Mouse (Mus musculus) liver, postnatal 0 days (tissue): ENCODE results near the gene Brinp2. TPM values are rescaled to one million over a fixed set of nuclear protein-coding genes. Genes with fewer than 3 reads are reported as not detected.

Experiments used
- ATAC-seq: fragments of 200-750 bp; cut with Nextera tagmentation; 2 replicates; pipeline ENCODE4 v1.8.0; 2017; ENCODE audit warnings: mild to moderate bottlenecking, moderate library complexity
- DNase-seq: peaks from one replicate; pipeline ENCODE4 v3.0.0-alpha.2; 2016
- H3K27ac ChIP-seq: fragments of 300-500 bp; sonication (generic); 2 replicates; pipeline ENCODE4 v1.5.1; 2014; ENCODE audit warnings: antibody characterized with exemption, moderate library complexity, mild to moderate bottlenecking, low read depth
- H3K27me3 ChIP-seq: fragments of 300-500 bp; sonication (generic); 2 replicates; pipeline ENCODE4 v1.6.1; 2014; ENCODE audit warnings: low read length, control low read depth, mixed read lengths; ENCODE audit not compliant: insufficient read depth
- H3K36me3 ChIP-seq: fragments of 300-500 bp; sonication (generic); replicated peaks from 2 replicates; pipeline ENCODE4 v1.6.1; 2014; ENCODE audit warnings: mild to moderate bottlenecking, control low read depth, low read length, moderate library complexity, mixed read lengths; ENCODE audit not compliant: insufficient read depth
- H3K4me1 ChIP-seq: fragments of 300-500 bp; sonication (generic); 2 replicates; pipeline ENCODE4 v1.6.1; 2014; ENCODE audit warnings: antibody characterized with exemption, mild to moderate bottlenecking, control low read depth; ENCODE audit not compliant: insufficient read depth
- H3K4me2 ChIP-seq: fragments of 300-500 bp; sonication (generic); 2 replicates; pipeline ENCODE4 v1.6.1; 2014; ENCODE audit warnings: low read depth, mild to moderate bottlenecking, low read length, moderate library complexity, mixed read lengths
- H3K4me3 ChIP-seq: fragments of 300-500 bp; sonication (generic); 2 replicates; pipeline ENCODE4 v1.5.1; 2014; ENCODE audit warnings: low read depth, low read length
- H3K9ac ChIP-seq: fragments of 300-500 bp; sonication (generic); replicated peaks from 2 replicates; pipeline ENCODE4 v1.6.1; 2014; ENCODE audit warnings: mild to moderate bottlenecking, moderate library complexity
- H3K9me3 ChIP-seq: fragments of 300-500 bp; sonication (generic); 2 replicates; pipeline ENCODE4 v1.6.1; 2016; ENCODE audit warnings: mild to moderate bottlenecking, control low read depth, low read length, mixed read lengths
- CTCF ChIP-seq: sonication (generic); IDR thresholded peaks from 2 replicates; pipeline ENCODE4 v1.5.1; 2016; ENCODE audit warnings: antibody characterized with exemption, low read depth
- EP300 ChIP-seq: IDR thresholded peaks from 2 replicates; pipeline ENCODE4 v1.6.1; 2016; ENCODE audit warnings: antibody characterized with exemption, low read depth, mild to moderate bottlenecking
- WGBS: fragments of 180-500 bp; shearing (Covaris S2); extraction: QIAGEN DNeasy Blood & Tissue Kit; methylation state at CpG from one replicate; pipeline ENCODE4 v1.1.7; 2014; ENCODE audit not compliant: insufficient replicate concordance; 5-methylcytosine and 5-hydroxymethylcytosine counted together
- polyA plus RNA-seq: library from polyadenylated mRNA; unstranded; fragments of >200 nt; fragmentation: Nextera tagmentation; extraction: Ambion mirVana; gene quantifications from 2 replicates; pipeline ENCODE4 v1.2.1, GENCODE M21; 2015

Brinp2 gene
- polyA plus RNA-seq, 1 experiment from 2014 or later = not detected

- Histone ChIP-seq H3K9me3 (no peaks in the 10 kb centered on the region), H3K4me2 (no peak overlapping the region), H3K4me1 (no peaks in the 10 kb centered on the region), H3K9ac (no peak overlapping the region), H3K36me3 (no peaks in the 10 kb centered on the region), H3K27me3 (no peaks in the 10 kb centered on the region), H3K4me3 (no peak overlapping the region), H3K27ac (no peak overlapping the region)
- ATAC-seq = no peak; the same call in 1 of the 2 replicates
- no peak for TF ChIP-seq EP300
- TF ChIP-seq CTCF = peak; percentile 52
- 47% methylated on average over 8 of the region's 8 CpGs for WGBS
- DNase-seq = peak; percentile 51
Measured at GRCm38 (mm10) chr1:158267020-158267571, 89.0 kb downstream of the Brinp2 start.

GRCm38 (mm10) chr1:158266293-158267019 is 89.7 kb downstream of the Brinp2 start:
- no peak for TF ChIP-seq EP300
- TF ChIP-seq CTCF = no peak
- H3K4me2 ChIP-seq = no peak overlapping the region
- H3K27ac ChIP-seq = no peak overlapping the region
- no peaks in the 10 kb centered on the region for H3K4me1 ChIP-seq
- no peak overlapping the region for H3K9ac ChIP-seq
- no peaks in the 10 kb centered on the region for H3K9me3 ChIP-seq
- ATAC-seq (no peak), DNase-seq (no peak)
- no peak overlapping the region for H3K4me3 ChIP-seq
- WGBS = 72% methylated on average over 3 of the region's 3 CpGs
- H3K36me3 ChIP-seq = no peaks in the 10 kb centered on the region
- no peaks in the 10 kb centered on the region for H3K27me3 ChIP-seq

- H3K27ac ChIP-seq = no peak overlapping the region
- no peak overlapping the region for H3K9ac ChIP-seq
- WGBS = 80% methylated on average over 5 of the region's 5 CpGs
- H3K4me1 ChIP-seq = no peaks in the 10 kb centered on the region
- no peak for TF ChIP-seq EP300
- TF ChIP-seq CTCF = no peak
- H3K9me3 ChIP-seq = no peaks in the 10 kb centered on the region
- no peak overlapping the region for H3K4me2 ChIP-seq
- H3K36me3 ChIP-seq = no peaks in the 10 kb centered on the region
- no peaks in the 10 kb centered on the region for H3K27me3 ChIP-seq
- ATAC-seq (no peak), DNase-seq (no peak)
- H3K4me3 ChIP-seq = no peak overlapping the region
Measured at GRCm38 (mm10) chr1:158259516-158260235, 96.5 kb downstream of the Brinp2 start.

DNA sequence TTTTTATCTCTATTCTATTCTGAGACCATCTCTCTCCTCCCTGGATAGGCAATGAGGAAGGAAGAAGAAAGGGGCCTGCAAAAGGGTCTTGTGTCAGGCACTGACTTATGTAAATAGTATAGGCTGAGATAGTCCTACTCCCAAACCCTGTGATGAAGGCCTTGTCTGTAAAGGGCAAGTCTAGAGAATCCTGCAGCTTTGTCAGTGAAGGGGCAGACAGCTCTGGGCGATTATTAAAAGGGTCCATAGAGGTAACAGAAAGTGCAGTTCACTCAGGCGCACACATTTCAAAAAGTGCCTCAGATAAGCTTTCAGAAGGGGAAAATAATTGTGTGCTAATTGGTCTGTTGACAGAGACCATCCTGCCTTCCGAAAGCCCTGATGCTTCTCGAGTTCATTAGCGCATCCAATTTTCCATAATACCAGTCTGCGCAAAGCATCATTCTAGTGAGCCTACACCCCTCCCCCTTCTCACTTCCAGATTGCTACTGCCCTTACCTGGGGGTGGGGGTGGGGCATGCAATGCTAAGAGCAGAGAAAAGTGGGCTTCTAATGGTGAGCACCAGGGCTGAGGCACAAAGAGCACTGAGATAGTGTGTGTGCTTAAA is 97.3 kb downstream of the Brinp2 start:
- Histone ChIP-seq H3K27me3 (no peaks in the 10 kb centered on the region), H3K9me3 (no peaks in the 10 kb centered on the region), H3K36me3 (no peaks in the 10 kb centered on the region), H3K4me2 (no peak overlapping the region), H3K27ac (no peak overlapping the region), H3K4me1 (no peaks in the 10 kb centered on the region), H3K9ac (no peak overlapping the region), H3K4me3 (no peak overlapping the region)
- DNase-seq (no peak), ATAC-seq (no peak)
- WGBS = 69% methylated on average over 6 of the region's 6 CpGs
- no peak for TF ChIP-seq EP300

GRCm38 (mm10) chr1:158255912-158256680 is 100.0 kb downstream of the Brinp2 start:
- no peaks in the 10 kb centered on the region for H3K4me1 ChIP-seq
- DNase-seq (no peak), ATAC-seq (no peak)
- H3K4me3 ChIP-seq = no peak overlapping the region
- H3K4me2 ChIP-seq = no peak overlapping the region
- no peak overlapping the region for H3K9ac ChIP-seq
- no peaks in the 10 kb centered on the region for H3K9me3 ChIP-seq
- no peak for TF ChIP-seq EP300
- TF ChIP-seq CTCF = no peak
- no peaks in the 10 kb centered on the region for H3K36me3 ChIP-seq
- no peak overlapping the region for H3K27ac ChIP-seq
- 73% methylated on average over 9 of the region's 9 CpGs for WGBS
- H3K27me3 ChIP-seq = no peaks in the 10 kb centered on the region
